Mouse (Mus musculus) neural tube, embryonic 14.5 days (tissue): Measurements from ENCODE around the gene Gabrg3. TPM values are rescaled to one million over a fixed set of nuclear protein-coding genes. Genes with fewer than 3 reads are reported as not detected.

Experiments
- ATAC-seq: fragments of 200-750 bp; cut with Nextera tagmentation; 2 replicates; pipeline ENCODE4 v1.8.0; 2017; ENCODE audit warnings: low read depth, mild to moderate bottlenecking, moderate TSS enrichment, moderate library complexity
- H3K27ac ChIP-seq: fragments of 300-500 bp; sonication (generic); 2 replicates; pipeline ENCODE4 v1.5.1; 2014; ENCODE audit warnings: low read depth, mild to moderate bottlenecking, control low read depth, low read length, moderate library complexity, mixed read lengths
- H3K27me3 ChIP-seq: fragments of 300-500 bp; sonication (generic); 2 replicates; pipeline ENCODE4 v1.6.1; 2014; ENCODE audit warnings: low read length; ENCODE audit not compliant: control insufficient read depth, insufficient read depth
- H3K36me3 ChIP-seq: fragments of 300-500 bp; sonication (generic); 2 replicates; pipeline ENCODE4 v1.6.1; 2014; ENCODE audit warnings: low read length, mixed read lengths; ENCODE audit not compliant: control insufficient read depth, insufficient read depth
- H3K4me1 ChIP-seq: fragments of 300-500 bp; sonication (generic); 2 replicates; pipeline ENCODE4 v1.6.1; 2014; ENCODE audit warnings: low read length; ENCODE audit not compliant: control insufficient read depth, insufficient read depth
- H3K4me2 ChIP-seq: fragments of 300-500 bp; sonication (generic); 2 replicates; pipeline ENCODE4 v1.6.1; 2014; ENCODE audit warnings: mild to moderate bottlenecking, low read depth, low read length, control low read depth
- H3K4me3 ChIP-seq: fragments of 300-500 bp; sonication (generic); 2 replicates; pipeline ENCODE4 v1.5.1; 2014; ENCODE audit warnings: low read depth, low read length, control low read depth, mixed read lengths
- H3K9ac ChIP-seq: fragments of 300-500 bp; sonication (generic); replicated peaks from 2 replicates; pipeline ENCODE4 v1.6.1; 2014; ENCODE audit warnings: low read depth, mild to moderate bottlenecking, control low read depth, low read length, mixed read lengths
- H3K9me3 ChIP-seq: fragments of 300-500 bp; sonication (generic); 2 replicates; pipeline ENCODE4 v1.6.1; 2016; ENCODE audit warnings: low read length; ENCODE audit not compliant: control insufficient read depth
- WGBS: fragments of 180-500 bp; shearing (Covaris S2); extraction: QIAGEN DNeasy Blood & Tissue Kit; methylation state at CpG from one replicate; pipeline ENCODE4 v1.1.7; 2014; 5-methylcytosine and 5-hydroxymethylcytosine counted together
- polyA plus RNA-seq: library from polyadenylated mRNA; unstranded; fragments of >200 nt; fragmentation: Nextera tagmentation; extraction: Ambion mirVana; gene quantifications from 2 replicates; pipeline ENCODE4 v1.2.1, GENCODE M21; 2014

Gabrg3 gene
- polyA plus RNA-seq, 1 experiment from 2014 or later, result 16.4 TPM

DNA sequence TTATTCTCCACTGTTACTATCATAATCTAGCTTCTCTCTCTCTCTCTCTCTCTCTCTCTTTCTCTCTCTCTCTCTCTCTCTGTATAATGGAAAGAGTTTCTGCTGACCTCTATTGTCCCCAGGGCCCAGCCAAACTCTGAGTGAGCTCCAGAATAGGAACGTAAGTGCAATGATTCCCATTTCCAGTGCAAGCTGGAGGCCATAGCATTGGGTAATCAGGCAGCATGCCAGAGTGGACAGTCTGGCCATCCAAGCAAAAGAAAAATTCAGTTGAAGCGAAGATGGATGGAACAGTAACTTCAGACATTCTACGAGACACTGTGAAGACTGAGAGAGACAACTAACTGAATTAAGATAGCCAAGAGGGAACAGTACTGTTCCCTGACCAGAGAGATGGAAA is 228.8 kb downstream of the Gabrg3 start:
- Histone ChIP-seq H3K4me2 (no peak overlapping the region), H3K36me3 (no peaks in the 10 kb centered on the region), H3K27ac (no peak overlapping the region), H3K4me1 (no peaks in the 10 kb centered on the region), H3K9me3 (no peaks in the 10 kb centered on the region), H3K4me3 (no peak overlapping the region), H3K9ac (no peak overlapping the region), H3K27me3 (no peaks in the 10 kb centered on the region)
- 82% methylated on average over 3 of the region's 3 CpGs for WGBS
- no peak for ATAC-seq

DNA sequence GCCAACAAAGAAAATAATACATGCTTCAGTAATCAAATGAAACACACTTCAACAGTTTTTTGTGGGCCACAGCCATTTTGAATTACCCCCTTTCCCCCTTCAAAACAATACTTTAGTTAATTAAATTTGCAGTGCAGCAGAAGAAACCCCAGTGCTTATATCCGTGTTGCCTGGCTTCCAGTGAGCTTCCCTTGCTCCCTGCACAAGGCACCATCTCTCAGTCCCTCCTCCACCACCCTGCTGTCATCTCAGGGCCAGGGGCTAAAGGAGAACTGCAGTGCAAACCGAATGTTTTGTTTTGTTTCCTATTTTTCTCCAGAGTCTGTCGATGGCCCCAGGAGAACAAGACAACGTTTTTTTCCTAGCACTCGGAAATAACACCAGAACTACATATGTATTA is 233.2 kb downstream of the Gabrg3 start:
- no peak overlapping the region for H3K4me3 ChIP-seq
- no peak overlapping the region for H3K9ac ChIP-seq
- no peaks in the 10 kb centered on the region for H3K9me3 ChIP-seq
- peak; percentile 18; the same call in 1 of the 2 replicates for ATAC-seq
- no peaks in the 10 kb centered on the region for H3K4me1 ChIP-seq
- no peak overlapping the region for H3K4me2 ChIP-seq
- H3K27ac ChIP-seq, result no peak overlapping the region
- WGBS, result 43% methylated on average over 5 of the region's 5 CpGs
- no peaks in the 10 kb centered on the region for H3K27me3 ChIP-seq
- H3K36me3 ChIP-seq, result no peaks in the 10 kb centered on the region

DNA sequence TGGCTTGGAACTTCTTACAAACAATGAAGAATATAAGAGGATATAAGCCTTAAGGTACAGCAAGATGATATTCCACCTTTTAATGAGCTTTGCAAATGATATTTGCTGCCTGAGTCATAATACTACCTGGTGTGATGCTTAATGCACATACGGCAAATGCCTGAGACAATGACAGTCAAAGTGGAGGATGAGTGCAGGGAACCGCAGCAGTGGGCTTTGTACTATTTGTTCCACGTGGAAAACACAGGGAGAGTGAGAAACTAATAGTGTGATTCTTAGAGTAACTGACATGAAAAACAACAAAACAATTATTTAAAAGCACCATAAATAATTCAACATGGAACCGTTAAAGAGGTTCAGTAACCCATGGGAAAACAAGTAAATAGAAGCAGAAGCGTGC is 236.2 kb downstream of the Gabrg3 start:
- H3K36me3 ChIP-seq, result no peaks in the 10 kb centered on the region
- no peaks in the 10 kb centered on the region for H3K4me1 ChIP-seq
- 48% methylated on average over 5 of the region's 5 CpGs for whole genome bisulfite sequencing
- H3K4me2 ChIP-seq, result no peak overlapping the region
- H3K27me3 ChIP-seq, result no peaks in the 10 kb centered on the region
- ATAC-seq, result peak; percentile 65; the same call in 1 of the 2 replicates
- no peak overlapping the region for H3K4me3 ChIP-seq
- H3K9me3 ChIP-seq, result no peaks in the 10 kb centered on the region
- no peak overlapping the region for H3K27ac ChIP-seq
- no peak overlapping the region for H3K9ac ChIP-seq

DNA sequence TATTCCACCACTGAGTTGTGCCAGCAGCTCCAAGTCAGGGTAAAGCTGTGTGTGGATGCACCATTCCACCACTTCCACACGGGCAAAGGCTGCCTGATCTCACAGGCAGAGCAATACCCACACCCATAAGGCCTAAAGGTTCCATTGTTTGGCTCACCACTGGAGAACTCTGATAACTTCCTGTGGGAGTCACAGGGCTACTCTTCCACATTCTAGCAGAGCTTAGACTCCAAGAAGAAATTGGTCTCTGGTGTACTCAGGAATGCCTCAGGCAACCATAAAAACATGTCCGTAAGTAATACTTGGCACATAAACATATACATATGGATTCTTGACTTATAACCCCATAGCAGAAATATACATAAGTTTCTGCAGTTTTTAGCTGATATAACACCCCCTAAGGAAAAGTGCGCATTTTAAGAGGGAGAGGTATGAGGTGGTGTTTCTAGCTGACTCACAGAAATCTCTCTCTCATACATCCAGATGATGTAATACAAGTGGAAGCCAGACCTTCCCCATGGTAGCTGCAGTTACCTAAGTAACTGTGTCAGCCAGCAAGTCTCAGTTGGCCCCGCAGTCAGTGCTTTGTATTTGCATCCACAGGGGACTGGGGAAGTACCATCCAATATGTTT is 248.8 kb downstream of the Gabrg3 start:
- Histone ChIP-seq H3K4me2 (no peak overlapping the region), H3K9me3 (no peaks in the 10 kb centered on the region), H3K27ac (no peak overlapping the region), H3K4me3 (no peak overlapping the region), H3K36me3 (no peaks in the 10 kb centered on the region), H3K4me1 (no peaks in the 10 kb centered on the region), H3K9ac (no peak overlapping the region), H3K27me3 (no peaks in the 10 kb centered on the region)
- WGBS, result 81% methylated on average over 4 of the region's 4 CpGs
- ATAC-seq, result no peak

DNA sequence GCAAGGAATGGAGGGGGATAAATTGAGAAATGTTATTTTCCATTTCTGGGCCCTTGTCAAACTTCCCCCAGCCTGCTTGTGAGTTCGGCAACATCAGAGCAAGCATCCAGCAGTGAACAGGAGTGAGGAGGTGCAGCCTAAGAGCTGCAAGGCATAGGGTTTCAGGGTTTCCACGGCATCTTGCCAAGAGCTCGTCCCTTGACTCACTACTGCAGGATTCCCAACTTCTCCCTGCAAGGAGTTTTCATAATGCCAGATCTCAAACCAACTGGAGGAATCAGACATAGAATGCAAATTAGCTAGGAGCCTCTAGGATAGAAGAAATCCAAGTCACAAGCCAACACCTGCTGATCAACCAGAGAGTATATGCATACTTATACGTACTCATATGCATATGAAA is 254.0 kb downstream of the Gabrg3 start:
- Histone ChIP-seq H3K27me3 (no peaks in the 10 kb centered on the region), H3K27ac (no peak overlapping the region), H3K9me3 (no peaks in the 10 kb centered on the region), H3K4me3 (no peak overlapping the region), H3K9ac (no peak overlapping the region), H3K4me2 (no peak overlapping the region), H3K36me3 (no peaks in the 10 kb centered on the region), H3K4me1 (no peaks in the 10 kb centered on the region)
- WGBS, result 79% methylated on average over 4 of the region's 4 CpGs
- no peak for ATAC-seq

DNA sequence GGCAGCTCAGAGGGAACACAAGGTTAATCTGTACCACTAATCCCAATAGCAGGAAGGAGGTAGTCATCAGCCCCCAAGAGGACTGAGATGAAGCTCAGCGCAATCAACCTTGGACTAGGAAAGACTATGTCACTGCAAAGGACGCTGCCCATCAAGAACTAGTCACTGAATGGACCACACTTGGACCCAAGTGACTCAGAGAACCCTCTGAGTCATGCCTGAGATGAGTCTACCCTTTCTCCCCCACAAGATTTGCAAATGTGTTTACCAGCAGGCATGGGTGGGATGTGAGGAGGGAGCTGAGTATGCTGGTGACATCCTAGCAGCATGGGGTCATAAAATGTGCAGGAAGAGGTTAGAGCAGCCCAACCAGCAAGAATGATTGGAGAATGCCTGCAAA is 254.5 kb downstream of the Gabrg3 start:
- no peak overlapping the region for H3K27ac ChIP-seq
- no peaks in the 10 kb centered on the region for H3K27me3 ChIP-seq
- 78% methylated on average over 2 of the region's 2 CpGs for WGBS
- no peaks in the 10 kb centered on the region for H3K36me3 ChIP-seq
- no peak overlapping the region for H3K4me2 ChIP-seq
- no peak overlapping the region for H3K9ac ChIP-seq
- ATAC-seq, result no peak
- H3K4me1 ChIP-seq, result no peaks in the 10 kb centered on the region
- H3K9me3 ChIP-seq, result no peaks in the 10 kb centered on the region
- no peak overlapping the region for H3K4me3 ChIP-seq

DNA sequence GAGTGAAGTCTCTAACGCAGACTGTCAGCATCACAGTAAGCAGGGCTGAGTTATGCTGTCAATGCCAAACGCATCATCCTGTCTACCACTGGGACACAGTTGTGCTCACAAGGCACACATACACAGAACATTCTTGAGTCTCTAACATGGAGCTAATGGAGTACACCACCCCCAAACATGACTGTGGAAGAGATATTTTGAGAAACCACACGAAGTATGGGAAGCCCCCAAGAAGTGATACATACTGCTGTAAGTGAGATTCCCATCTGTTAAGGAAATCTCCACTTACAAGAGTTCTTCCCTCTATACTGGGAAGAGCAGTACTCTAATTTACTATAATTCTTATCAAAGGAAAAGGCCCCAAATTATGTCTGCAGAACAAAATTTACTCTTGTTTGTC is 286.9 kb downstream of the Gabrg3 start:
- ATAC-seq, result no peak
- H3K27me3 ChIP-seq, result no peaks in the 10 kb centered on the region

DNA sequence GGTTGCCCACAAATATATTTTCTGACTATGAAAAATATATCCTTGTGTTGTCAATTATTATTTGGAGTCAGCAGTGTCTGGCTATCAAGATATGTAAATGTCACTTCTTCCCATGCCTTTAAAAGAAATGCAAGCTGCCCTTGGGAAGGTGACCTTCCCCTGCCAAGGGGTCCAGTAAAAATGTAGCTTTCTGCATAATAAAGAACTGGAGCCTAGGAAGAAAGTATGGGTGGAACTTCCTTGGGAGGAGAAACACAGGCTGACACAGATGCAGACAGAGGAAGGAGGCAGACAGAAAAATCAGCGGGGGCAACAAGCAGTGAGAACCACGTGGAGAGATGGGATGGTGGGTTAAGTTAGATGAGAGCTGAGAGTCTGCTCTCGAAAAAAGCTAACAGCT is 304.9 kb downstream of the Gabrg3 start:
- H3K9ac ChIP-seq, result no peak overlapping the region
- no peaks in the 10 kb centered on the region for H3K9me3 ChIP-seq
- H3K27ac ChIP-seq, result no peak overlapping the region
- 64% methylated on average over 3 of the region's 3 CpGs for WGBS
- H3K4me2 ChIP-seq, result no peak overlapping the region
- ATAC-seq, result no peak
- H3K4me1 ChIP-seq, result no peaks in the 10 kb centered on the region
- no peak overlapping the region for H3K4me3 ChIP-seq
- no peaks in the 10 kb centered on the region for H3K36me3 ChIP-seq
- H3K27me3 ChIP-seq, result no peaks in the 10 kb centered on the region

More for the DNA sequence above, 286.9 kb downstream of the Gabrg3 start:
- Histone ChIP-seq H3K9me3 (no peaks in the 10 kb centered on the region), H3K4me3 (no peak overlapping the region), H3K9ac (no peak overlapping the region), H3K27ac (no peak overlapping the region), H3K4me2 (no peak overlapping the region), H3K4me1 (no peaks in the 10 kb centered on the region), H3K36me3 (no peaks in the 10 kb centered on the region)
- WGBS, result 74% methylated on average over 3 of the region's 3 CpGs

DNA sequence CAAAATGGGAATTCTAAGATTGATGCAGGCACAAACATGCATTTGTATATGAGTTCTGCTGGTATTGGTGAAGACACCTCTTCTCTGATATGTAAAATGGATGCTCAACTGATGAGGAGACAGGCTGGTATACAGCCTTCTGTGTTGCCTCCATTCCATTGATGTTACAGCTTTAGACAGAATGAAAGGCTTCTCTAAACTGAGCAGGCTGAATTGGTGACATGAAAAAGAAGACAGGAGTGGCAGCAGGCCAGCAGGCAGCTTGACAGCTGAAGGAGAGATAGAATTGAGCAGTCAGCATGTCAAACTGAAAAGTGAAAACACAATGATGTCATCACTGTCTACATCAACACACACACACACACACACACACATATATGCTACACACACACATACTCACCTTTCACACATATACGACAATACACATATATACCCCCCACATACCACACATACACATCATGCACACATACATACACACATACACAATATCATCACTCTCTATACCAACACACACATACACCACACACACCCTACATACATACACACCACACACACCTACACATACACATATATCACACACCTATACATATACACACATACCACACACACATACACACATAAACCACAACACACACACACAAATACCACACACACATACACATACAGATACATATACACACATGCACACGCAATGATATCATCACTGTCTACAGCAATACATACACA is 315.4 kb downstream of the Gabrg3 start:
- no peaks in the 10 kb centered on the region for H3K4me1 ChIP-seq
- H3K36me3 ChIP-seq, result no peaks in the 10 kb centered on the region
- H3K27ac ChIP-seq, result no peak overlapping the region
- no peak for ATAC-seq
- H3K4me3 ChIP-seq, result no peak overlapping the region
- no peak overlapping the region for H3K4me2 ChIP-seq
- H3K27me3 ChIP-seq, result no peaks in the 10 kb centered on the region
- H3K9ac ChIP-seq, result no peak overlapping the region
- H3K9me3 ChIP-seq, result no peaks in the 10 kb centered on the region
- 99% methylated on average over 2 of the region's 2 CpGs for WGBS
